Mouse (Mus musculus) ES-Bruce4 (cell line): ENCODE data around the gene Cenph.

ENCODE experiments used
- CTCF ChIP-seq: IDR thresholded peaks from one replicate; pipeline ENCODE4 v1.8.1; 2011; ENCODE audit warnings: low read depth, low read length
- EP300 ChIP-seq: IDR thresholded peaks from 2 replicates; pipeline ENCODE4 v1.6.1; 2011; ENCODE audit warnings: low read depth, low read length; ENCODE audit not compliant: insufficient read depth
- POLR2A ChIP-seq: IDR thresholded peaks from one replicate; pipeline ENCODE4 v1.8.1; 2011; ENCODE audit warnings: low read length; ENCODE audit not compliant: insufficient read depth

- TF ChIP-seq CTCF (peak; percentile 14), EP300 (peak; percentile 61; the same call in 1 of the 2 replicates), POLR2A (peak; percentile 99)
Observed at GRCm38 (mm10) chr13:100786414-100786867, 10.7 kb upstream of the Cenph start, which contains the start of gene Ccnb1.
